Mouse (Mus musculus) common myeloid progenitor, adult 5-6 weeks (primary cell): ENCODE measurements around the gene Rspo1. TPM values are rescaled to one million over a fixed set of nuclear protein-coding genes. Genes with fewer than 3 reads are reported as not detected.
"Not testable (repeated sequence)": the region's sequence is repeated elsewhere in the genome, so short reads cannot be mapped to it uniquely, and the experiment has no call there.

Experiments
- ATAC-seq: replicated peaks from 2 replicates; pipeline ENCODE4 v1.8.0; 2016; ENCODE audit warnings: low read depth, mild to moderate bottlenecking, moderate TSS enrichment, inconsistent platforms; ENCODE audit not compliant: poor library complexity, severe bottlenecking
- total RNA-seq: library from RNA; stranded (forward); fragments of 200-1000, 187-1606 nt; gene quantifications from 2 replicates; pipeline ENCODE4 v1.2.3, GENCODE M21; 2017

The Rspo1 gene
- 2.4 TPM in 1 of 2 replicates, not detected in the other for total RNA-seq

GRCm38 (mm10) chr4:124985671-124986602 is at the start of gene Rspo1:
Gene Rspo1 (plus strand): TSS chr4:124986430.
- ATAC-seq: no peak

DNA sequence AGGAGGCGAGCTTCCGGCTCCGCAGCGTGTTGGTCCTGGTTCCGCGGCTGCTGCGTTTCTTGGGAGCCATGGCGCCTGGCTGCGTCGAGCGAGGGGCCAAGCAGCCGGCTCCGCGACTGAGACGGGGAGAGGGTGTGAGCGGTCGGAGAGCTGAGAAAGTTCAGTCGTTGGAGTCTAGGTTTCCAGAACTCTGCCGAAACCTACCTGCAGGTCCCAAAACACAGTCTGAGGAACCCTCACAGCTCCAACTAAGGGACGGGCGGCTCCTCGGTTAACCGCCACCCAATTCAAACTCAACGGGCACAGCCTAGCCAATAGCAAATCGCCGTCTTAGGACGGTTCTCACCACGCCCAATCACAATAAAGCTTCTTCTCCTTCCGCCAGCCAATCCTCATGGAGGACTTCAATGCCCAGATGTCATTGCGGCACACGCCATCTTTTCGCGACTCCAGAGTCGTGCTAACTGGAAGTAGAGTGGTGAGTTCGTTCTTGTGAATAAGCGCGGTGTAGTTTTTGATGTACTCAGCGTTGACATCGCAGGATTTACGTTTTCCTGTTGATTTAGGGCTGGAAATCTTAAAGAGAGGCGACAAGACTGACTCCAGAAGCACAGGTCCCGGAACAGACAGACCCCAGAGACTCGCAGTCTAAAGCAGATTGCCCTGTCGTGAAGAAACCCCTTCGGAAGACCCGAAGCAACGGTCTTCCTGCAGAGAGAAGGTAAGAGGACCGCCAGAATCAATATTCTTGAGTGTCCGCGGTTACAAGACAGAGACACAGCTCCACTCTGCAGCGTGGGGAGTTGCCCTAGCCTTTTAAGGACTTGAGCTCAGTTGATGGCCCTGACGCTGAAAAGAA is 49.4 kb upstream of the Rspo1 start, which contains the start of gene 9930104L06Rik:
9930104L06Rik (plus strand) TSS at position 436 of the 859 bp plus-strand sequence.
- peak; percentile 98 for ATAC-seq

GRCm38 (mm10) chr4:124939211-124939610 is 47.0 kb upstream of the Rspo1 start, which contains the start of gene Cdca8:
Gene Cdca8 (minus strand): TSS chr4:124939311.
- ATAC-seq: not testable (repeated sequence)

GRCm38 (mm10) chr4:124943022-124943421 is 43.2 kb upstream of the Rspo1 start:
- peak; percentile 87 for ATAC-seq

DNA sequence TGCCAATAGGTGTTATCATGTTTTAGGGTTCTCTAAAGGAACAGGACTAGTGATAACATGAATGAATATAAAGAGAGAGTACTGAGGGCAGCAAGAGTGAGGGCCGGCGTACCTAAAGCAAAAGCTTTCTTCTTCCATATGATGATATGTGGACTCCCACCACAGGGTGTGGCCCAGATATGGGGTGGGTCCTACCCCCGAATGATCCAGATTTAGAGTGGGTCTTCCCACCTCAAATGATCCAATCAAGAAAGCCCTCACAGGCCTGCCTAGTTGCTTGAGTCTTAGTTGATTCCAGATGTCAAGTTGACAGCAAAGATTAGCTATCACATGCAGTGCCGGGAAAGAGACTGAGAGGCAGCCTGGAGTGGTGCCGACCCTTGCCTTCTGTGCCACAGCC is 42.4 kb upstream of the Rspo1 start:
- ATAC-seq: no peak

- no peak for ATAC-seq
These were observed 41.3 kb upstream of the Rspo1 start for GRCm38 (mm10) chr4:124944961-124945360.

DNA sequence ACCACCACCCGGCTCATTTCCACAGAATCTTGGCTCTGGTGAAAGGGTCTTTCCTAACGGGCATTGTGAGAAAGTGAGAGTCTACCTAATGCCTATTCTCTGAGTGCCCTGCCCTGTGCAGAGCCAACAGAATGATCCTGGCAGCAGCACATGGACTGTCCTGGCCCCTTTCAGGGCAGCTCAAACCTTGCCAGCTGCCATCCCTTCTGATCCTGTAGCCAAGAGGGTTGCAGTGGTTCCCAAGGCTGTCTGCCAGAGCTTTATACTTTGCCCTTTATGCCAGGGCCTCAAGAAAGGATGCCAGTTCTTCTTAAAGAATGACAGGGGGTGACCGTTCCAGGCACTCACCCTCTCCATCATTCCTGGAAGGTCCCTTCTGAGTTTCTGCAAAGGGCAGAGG is 36.7 kb upstream of the Rspo1 start:
- ATAC-seq: no peak

- ATAC-seq: no peak
These were observed 35.8 kb upstream of the Rspo1 start for GRCm38 (mm10) chr4:124950181-124951035.

GRCm38 (mm10) chr4:124951036-124951433 is 35.2 kb upstream of the Rspo1 start:
- ATAC-seq: no peak

DNA sequence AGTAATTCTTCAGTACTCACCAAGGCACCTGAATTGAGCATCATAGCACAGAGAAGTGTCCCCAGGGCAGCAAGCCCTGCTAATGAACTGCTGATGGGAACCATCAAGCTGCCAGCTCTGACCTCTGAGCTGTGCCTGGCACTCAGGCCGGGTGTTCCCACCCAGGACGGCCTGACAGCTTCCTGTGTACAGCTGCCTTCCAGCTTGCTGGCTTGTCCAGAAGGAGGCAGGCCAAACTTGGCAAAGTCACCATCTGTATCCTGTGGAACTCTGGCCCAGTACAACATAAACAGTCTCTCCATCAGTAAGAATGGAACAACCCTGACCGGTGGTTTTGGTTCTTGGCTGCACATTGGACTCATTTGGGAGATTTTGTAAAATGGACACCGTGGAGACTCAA is 32.7 kb upstream of the Rspo1 start:
- ATAC-seq: no peak

- ATAC-seq: no peak
These were observed 28.9 kb upstream of the Rspo1 start for GRCm38 (mm10) chr4:124957284-124957683.

DNA sequence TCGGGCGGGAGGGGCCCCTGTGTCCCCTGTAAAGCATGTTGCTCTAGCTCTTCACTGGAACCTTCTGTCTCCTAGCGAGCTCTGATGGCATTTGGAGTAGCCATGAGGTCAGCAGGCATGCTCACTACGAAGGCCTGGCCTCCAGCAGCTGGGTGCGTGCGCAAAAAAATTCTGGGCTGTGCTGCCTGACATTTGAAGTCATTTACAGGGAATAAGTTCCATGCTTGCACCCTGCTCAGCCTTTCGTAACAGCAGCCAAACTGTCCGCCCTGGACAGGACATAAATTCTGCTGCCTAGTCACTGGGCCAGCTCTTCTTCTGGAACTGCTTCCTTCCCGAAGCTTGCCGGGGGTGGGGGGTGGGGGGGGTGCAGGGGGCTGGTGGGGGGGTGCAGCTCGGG is 27.2 kb upstream of the Rspo1 start:
- ATAC-seq: no peak

GRCm38 (mm10) chr4:124960940-124961339 is 25.3 kb upstream of the Rspo1 start:
- peak; percentile 85 for ATAC-seq

DNA sequence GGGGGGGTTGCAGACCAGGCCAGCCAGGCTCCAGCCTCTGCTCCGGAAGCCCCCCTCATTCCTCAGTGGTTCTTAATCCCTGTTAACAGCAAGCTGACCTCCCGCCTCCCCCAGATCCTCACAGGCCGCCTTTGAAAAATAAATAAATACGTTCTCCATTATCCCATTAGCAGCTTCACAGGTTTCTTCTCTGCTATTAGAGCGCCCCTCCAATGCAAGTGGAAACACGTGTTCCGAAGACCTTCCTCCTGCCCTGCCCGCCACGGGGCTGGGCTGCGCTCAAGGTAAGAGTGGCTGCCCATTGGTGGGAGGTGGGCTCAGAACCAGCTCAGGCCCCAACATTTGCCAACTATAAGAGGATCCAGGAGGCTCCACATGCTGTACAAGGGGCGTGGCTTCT is 23.7 kb upstream of the Rspo1 start:
- no peak for ATAC-seq

DNA sequence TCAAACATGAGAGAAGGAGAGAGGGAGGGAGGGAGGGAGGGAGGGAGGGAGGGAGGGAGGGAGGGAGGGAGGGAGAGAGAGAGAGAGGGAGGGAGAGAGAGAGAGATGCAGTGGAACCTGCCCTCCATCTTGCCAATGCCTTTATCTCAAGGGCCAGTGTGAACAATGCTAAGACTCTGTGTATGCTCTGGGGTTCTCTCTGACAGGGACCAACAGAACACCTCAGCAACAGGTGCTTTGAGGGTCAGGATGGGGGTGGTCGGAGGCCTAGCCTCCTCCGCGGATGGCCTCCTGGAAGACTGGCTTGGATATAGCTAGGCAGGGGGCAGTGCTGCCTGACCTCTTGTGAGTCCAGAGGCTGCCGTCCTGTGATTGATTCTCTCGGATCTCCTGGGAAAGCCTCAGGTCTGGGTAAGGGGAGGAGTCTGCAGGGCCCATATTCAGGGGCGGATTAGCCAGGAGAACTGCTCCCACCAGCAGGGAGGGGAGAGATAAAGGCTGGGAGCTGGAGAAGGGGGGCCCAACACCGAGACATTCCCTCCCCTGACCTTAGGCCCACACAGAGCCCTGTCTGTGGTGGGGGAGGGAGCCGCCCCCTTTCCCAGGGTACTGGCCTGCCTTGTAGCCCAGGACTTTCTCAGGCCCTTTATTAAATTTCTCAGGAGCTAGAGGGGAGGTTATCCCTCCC is 21.2 kb upstream of the Rspo1 start:
- ATAC-seq: no peak

DNA sequence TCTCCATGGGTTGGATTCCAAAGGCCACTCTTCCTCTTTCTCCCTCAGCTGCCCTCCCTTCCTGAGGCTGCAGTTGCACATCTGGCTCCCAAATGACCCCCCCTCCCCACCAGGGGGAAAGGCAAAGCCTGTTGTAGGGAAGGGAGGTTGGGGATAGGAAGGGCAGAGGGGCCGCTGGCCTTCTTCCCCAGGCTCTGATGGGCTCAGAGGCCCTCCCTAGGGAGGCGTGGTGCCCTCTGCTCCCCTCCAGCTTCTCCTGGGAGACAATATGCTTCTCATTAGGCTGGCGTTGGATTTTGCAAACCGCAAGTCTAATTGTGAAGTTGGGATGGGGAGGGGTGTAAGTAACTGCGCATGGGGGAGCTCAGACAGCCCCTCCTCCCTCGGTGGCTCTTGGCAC is 17.5 kb upstream of the Rspo1 start:
- ATAC-seq: no peak

DNA sequence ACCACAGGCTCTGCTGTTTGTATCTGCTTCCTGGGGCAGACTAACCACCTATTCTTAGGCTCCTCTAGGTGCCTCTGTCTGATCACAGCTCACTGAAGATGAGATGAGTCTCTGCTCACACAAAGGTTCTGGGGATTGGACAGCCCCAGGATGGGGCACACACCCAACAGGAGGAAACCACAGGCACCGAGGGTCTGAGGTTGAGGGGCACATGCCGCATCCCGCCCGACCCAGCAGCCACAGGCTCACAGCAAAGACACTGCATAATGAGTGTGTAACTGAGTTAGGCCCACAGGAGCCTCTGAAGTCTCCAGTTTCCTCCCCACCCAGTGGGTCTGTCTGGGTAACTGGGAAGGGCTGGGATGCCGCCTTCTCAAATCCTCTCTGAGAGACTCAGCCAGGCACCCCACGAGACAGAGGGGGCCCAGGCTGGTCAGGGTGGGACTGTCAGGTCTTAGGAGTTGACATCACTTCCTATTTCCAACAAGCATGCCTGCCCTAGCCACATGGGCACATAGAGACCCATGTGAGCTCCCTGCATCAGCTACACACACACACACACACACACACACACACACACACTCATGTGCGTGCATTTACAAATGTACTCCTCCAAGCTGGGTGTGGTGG is 16.9 kb upstream of the Rspo1 start:
- peak; percentile 53 for ATAC-seq

- ATAC-seq: no peak
These were observed 16.0 kb upstream of the Rspo1 start for GRCm38 (mm10) chr4:124970194-124970593.

- ATAC-seq: no peak
These were observed 15.6 kb upstream of the Rspo1 start for GRCm38 (mm10) chr4:124970677-124971076.
